Mouse (Mus musculus) heart, embryonic 12.5 days (tissue): ENCODE data around the gene Fam53b. TPM values are rescaled to one million over a fixed set of nuclear protein-coding genes. Genes with fewer than 3 reads are reported as not detected.

ENCODE experiments used
- ATAC-seq: fragments of 200-750 bp; cut with Nextera tagmentation; 2 replicates; pipeline ENCODE4 v1.8.0; 2017; ENCODE audit warnings: moderate TSS enrichment, moderate library complexity; ENCODE audit not compliant: insufficient number of reproducible peaks, low FRiP score
- H3K27ac ChIP-seq: fragments of 300-500 bp; sonication (generic); 2 replicates; pipeline ENCODE4 v1.5.1; 2016; ENCODE audit warnings: mild to moderate bottlenecking, moderate library complexity; ENCODE audit not compliant: poor library complexity, severe bottlenecking
- H3K27me3 ChIP-seq: fragments of 300-500 bp; sonication (generic); replicated peaks from 2 replicates; pipeline ENCODE4 v1.6.1; 2016; ENCODE audit warnings: mild to moderate bottlenecking, moderate library complexity
- H3K36me3 ChIP-seq: fragments of 300-500 bp; sonication (generic); 2 replicates; pipeline ENCODE4 v1.6.1; 2016; ENCODE audit warnings: mild to moderate bottlenecking, moderate library complexity
- H3K4me1 ChIP-seq: fragments of 300-500 bp; sonication (generic); replicated peaks from 2 replicates; pipeline ENCODE4 v1.6.1; 2016; ENCODE audit warnings: mild to moderate bottlenecking
- H3K4me2 ChIP-seq: fragments of 300-500 bp; sonication (generic); 2 replicates; pipeline ENCODE4 v1.6.1; 2016; ENCODE audit warnings: mild to moderate bottlenecking, moderate library complexity
- H3K4me3 ChIP-seq: fragments of 300-500 bp; sonication (generic); 2 replicates; pipeline ENCODE4 v1.5.1; 2016; ENCODE audit warnings: mild to moderate bottlenecking
- H3K9ac ChIP-seq: fragments of 300-500 bp; sonication (generic); 2 replicates; pipeline ENCODE4 v1.6.1; 2016; ENCODE audit warnings: mild to moderate bottlenecking, moderate library complexity
- H3K9me3 ChIP-seq: fragments of 300-500 bp; sonication (generic); replicated peaks from 2 replicates; pipeline ENCODE4 v1.6.1; 2016; ENCODE audit warnings: mild to moderate bottlenecking, moderate library complexity
- WGBS: fragments of 180-500 bp; shearing (Covaris S2); methylation state at CpG from one replicate; pipeline ENCODE4 v1.1.7; 2016; 5-methylcytosine and 5-hydroxymethylcytosine counted together
- polyA plus RNA-seq: library from polyadenylated mRNA; unstranded; fragments of >200 nt; fragmentation: Nextera tagmentation; extraction: Ambion mirVana; gene quantifications from 2 replicates; pipeline ENCODE4 v1.2.1, GENCODE M21; 2016

The Fam53b gene
- polyA plus RNA-seq, 1 experiment from 2014 or later: 17.0 TPM

- WGBS: 48% methylated on average over 11 of the region's 11 CpGs
- ATAC-seq: no peak
- Histone ChIP-seq H3K36me3 (0 out of 2 replicates have a peak, but pooled peaks cover 5% of the 10 kb centered on the region), H3K27ac (peak overlapping the region; percentile 74), H3K4me2 (no peak overlapping the region), H3K9ac (peak overlapping the region; percentile 42; the same call in 1 of the 2 replicates), H3K27me3 (no peaks in the 10 kb centered on the region), H3K4me3 (no peak overlapping the region), H3K4me1 (peaks cover 84% of the 10 kb centered on the region), H3K9me3 (no peaks in the 10 kb centered on the region)
These were observed 11.0 kb downstream of the Fam53b start for GRCm38 (mm10) chr7:132802691-132803090.

GRCm38 (mm10) chr7:132802066-132802465 is 11.6 kb downstream of the Fam53b start:
- Histone ChIP-seq H3K36me3 (0 out of 2 replicates have a peak, but pooled peaks cover 5% of the 10 kb centered on the region), H3K9me3 (no peaks in the 10 kb centered on the region), H3K9ac (peak overlapping the region; percentile 42; the same call in 1 of the 2 replicates), H3K27ac (peak overlapping the region; percentile 74), H3K4me2 (no peak overlapping the region), H3K4me1 (peaks cover 78% of the 10 kb centered on the region), H3K4me3 (no peak overlapping the region), H3K27me3 (no peaks in the 10 kb centered on the region)
- no peak for ATAC-seq
- WGBS: 86% methylated on average over 2 of the region's 2 CpGs

- Histone ChIP-seq H3K36me3 (0 out of 2 replicates have a peak, but pooled peaks cover 5% of the 10 kb centered on the region), H3K27me3 (no peaks in the 10 kb centered on the region), H3K9me3 (no peaks in the 10 kb centered on the region), H3K4me1 (peaks cover 73% of the 10 kb centered on the region), H3K4me2 (no peak overlapping the region), H3K4me3 (no peak overlapping the region), H3K27ac (peak overlapping the region; percentile 51; the same call in 1 of the 2 replicates), H3K9ac (no peak overlapping the region)
- 87% methylated on average over 5 of the region's 5 CpGs for WGBS
- ATAC-seq: no peak
These were observed 12.2 kb downstream of the Fam53b start for GRCm38 (mm10) chr7:132801509-132801908.

DNA sequence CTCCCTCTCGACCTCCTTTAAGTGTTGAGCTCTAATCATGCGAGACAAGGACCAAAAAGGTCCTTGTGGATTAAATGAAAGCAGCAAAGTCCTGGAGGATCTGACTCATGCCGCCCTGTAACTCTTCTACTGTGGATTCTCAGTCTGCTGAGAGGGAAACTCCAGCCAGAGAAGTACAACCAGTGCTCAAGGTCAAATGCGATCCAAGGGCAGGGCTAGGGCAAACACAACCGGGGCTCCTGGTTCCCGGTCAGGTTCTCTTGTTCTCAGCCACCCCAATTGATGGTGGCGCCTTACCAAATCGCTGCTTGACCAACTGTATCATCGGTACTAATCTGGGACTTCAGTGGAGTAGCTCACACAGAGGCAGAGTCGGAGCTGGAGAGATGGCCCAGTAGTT is 12.8 kb downstream of the Fam53b start:
- Histone ChIP-seq H3K36me3 (0 out of 2 replicates have a peak, but pooled peaks cover 5% of the 10 kb centered on the region), H3K4me2 (no peak overlapping the region), H3K4me3 (no peak overlapping the region), H3K27ac (peak overlapping the region; percentile 51), H3K9me3 (no peaks in the 10 kb centered on the region), H3K9ac (no peak overlapping the region), H3K4me1 (peaks cover 66% of the 10 kb centered on the region), H3K27me3 (no peaks in the 10 kb centered on the region)
- no peak for ATAC-seq
- WGBS: 68% methylated on average over 10 of the region's 10 CpGs

- WGBS: 72% methylated on average over 5 of the region's 5 CpGs
- peaks cover 54% of the 10 kb centered on the region for H3K4me1 ChIP-seq
- H3K4me3 ChIP-seq: no peak overlapping the region
- 0 out of 2 replicates have a peak, but pooled peaks cover 5% of the 10 kb centered on the region for H3K36me3 ChIP-seq
- no peak overlapping the region for H3K4me2 ChIP-seq
- no peaks in the 10 kb centered on the region for H3K9me3 ChIP-seq
- H3K27me3 ChIP-seq: no peaks in the 10 kb centered on the region
- peak; percentile 26 for ATAC-seq
- peak overlapping the region; percentile 42; the same call in 1 of the 2 replicates for H3K27ac ChIP-seq
- H3K9ac ChIP-seq: no peak overlapping the region
These were observed 14.3 kb downstream of the Fam53b start for GRCm38 (mm10) chr7:132799119-132800016.

DNA sequence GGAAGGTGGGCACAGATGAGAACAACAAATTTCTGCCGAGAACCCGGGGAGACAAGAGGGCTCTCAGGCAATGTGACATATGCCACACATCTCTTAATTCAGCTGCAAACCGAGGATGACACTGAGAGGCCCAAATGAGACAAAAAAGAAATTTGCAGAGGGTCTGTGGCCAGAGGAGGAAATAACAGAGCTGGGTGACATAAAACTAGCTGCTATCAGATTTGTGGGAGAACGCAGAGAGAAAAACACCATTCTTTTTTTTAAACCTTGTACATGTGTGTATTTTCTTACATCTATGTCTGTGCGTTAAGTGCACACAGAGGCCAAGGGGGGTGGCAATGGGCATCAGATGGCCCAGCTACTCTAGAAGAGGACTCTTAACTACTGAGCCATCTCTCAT is 18.5 kb downstream of the Fam53b start:
- 0 out of 2 replicates have a peak, but pooled peaks cover 5% of the 10 kb centered on the region for H3K36me3 ChIP-seq
- no peak overlapping the region for H3K9ac ChIP-seq
- peaks cover 43% of the 10 kb centered on the region for H3K4me1 ChIP-seq
- no peak overlapping the region for H3K27ac ChIP-seq
- ATAC-seq: no peak
- H3K27me3 ChIP-seq: no peaks in the 10 kb centered on the region
- H3K4me2 ChIP-seq: no peak overlapping the region
- WGBS: 89% methylated on average over 5 of the region's 5 CpGs
- H3K4me3 ChIP-seq: no peak overlapping the region
- H3K9me3 ChIP-seq: no peaks in the 10 kb centered on the region

GRCm38 (mm10) chr7:132793467-132793866 is 20.2 kb downstream of the Fam53b start:
- Histone ChIP-seq H3K27ac (no peak overlapping the region), H3K9me3 (no peaks in the 10 kb centered on the region), H3K9ac (no peak overlapping the region), H3K4me2 (no peak overlapping the region), H3K4me1 (peaks cover 36% of the 10 kb centered on the region), H3K36me3 (0 out of 2 replicates have a peak, but pooled peaks cover 5% of the 10 kb centered on the region), H3K4me3 (no peak overlapping the region), H3K27me3 (no peaks in the 10 kb centered on the region)
- 75% methylated on average over 6 of the region's 6 CpGs for WGBS
- ATAC-seq: no peak

- no peaks in the 10 kb centered on the region for H3K9me3 ChIP-seq
- ATAC-seq: no peak
- H3K4me2 ChIP-seq: no peak overlapping the region
- no peak overlapping the region for H3K9ac ChIP-seq
- no peaks in the 10 kb centered on the region for H3K36me3 ChIP-seq
- H3K27me3 ChIP-seq: no peaks in the 10 kb centered on the region
- WGBS: 87% methylated on average over 14 of the region's 14 CpGs
- no peak overlapping the region for H3K4me3 ChIP-seq
- no peak overlapping the region for H3K27ac ChIP-seq
- peaks cover 64% of the 10 kb centered on the region for H3K4me1 ChIP-seq
These were observed 23.1 kb downstream of the Fam53b start for GRCm38 (mm10) chr7:132790447-132791219.

DNA sequence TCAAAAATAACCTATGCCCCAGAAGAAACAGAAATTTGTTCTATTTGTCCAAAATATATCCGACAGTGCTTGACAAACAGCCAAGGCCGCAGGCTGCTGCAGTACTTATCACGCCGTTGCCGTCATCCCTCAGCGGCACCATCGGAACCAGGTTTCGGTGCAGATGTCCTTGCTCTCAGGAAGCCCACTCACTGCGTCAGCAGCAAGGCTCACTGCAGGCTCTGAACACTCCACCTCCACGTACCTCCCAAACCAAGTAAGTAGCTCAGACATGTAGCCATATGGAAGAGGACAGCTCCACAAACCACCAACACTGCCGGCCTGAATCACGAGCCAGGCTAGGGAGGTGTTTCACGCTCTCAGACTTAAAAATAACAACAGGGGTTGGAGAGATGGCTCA is 24.9 kb downstream of the Fam53b start:
- Histone ChIP-seq H3K4me2 (no peak overlapping the region), H3K27me3 (no peaks in the 10 kb centered on the region), H3K36me3 (no peaks in the 10 kb centered on the region), H3K4me3 (no peak overlapping the region), H3K9me3 (no peaks in the 10 kb centered on the region), H3K27ac (no peak overlapping the region), H3K4me1 (peaks cover 73% of the 10 kb centered on the region), H3K9ac (no peak overlapping the region)
- ATAC-seq: no peak
- WGBS: 82% methylated on average over 13 of the region's 13 CpGs

DNA sequence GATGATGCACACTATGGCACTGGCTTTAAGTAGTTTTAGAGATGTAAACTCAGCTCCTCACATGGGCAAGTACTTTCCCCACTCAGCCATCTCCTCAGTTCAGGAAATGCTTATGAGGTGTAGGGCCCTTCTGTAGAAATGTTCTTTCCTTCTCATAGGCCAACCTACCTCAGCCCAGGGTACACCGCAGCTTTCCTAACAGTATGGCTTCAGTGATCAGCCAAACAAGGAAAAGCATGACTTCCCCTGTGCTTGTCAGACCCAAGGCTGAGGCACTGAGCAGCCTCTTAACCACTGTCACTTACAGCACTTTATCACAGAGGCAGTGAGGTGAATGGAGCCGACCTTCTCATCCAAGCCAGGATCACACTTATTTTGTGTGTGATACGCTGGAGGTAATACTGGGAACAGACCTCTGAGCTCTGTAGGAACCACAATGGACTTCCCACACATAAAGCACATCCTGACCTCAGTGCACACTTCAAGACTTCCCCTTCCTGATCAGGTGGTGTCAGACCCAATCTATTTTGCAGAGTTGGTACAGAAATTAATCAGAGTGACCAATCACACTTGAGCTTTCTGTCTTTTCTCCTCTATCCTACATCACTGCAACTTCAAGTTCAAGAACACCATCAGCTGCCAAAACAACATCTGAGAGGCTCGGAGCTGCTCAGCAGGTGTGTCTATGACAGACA is 26.0 kb downstream of the Fam53b start:
- no peaks in the 10 kb centered on the region for H3K36me3 ChIP-seq
- H3K4me1 ChIP-seq: peaks cover 67% of the 10 kb centered on the region
- H3K9ac ChIP-seq: no peak overlapping the region
- no peaks in the 10 kb centered on the region for H3K9me3 ChIP-seq
- H3K4me3 ChIP-seq: no peak overlapping the region
- WGBS: 63% methylated on average over 4 of the region's 4 CpGs
- ATAC-seq: no peak
- H3K27me3 ChIP-seq: no peaks in the 10 kb centered on the region
- no peak overlapping the region for H3K4me2 ChIP-seq
- peak overlapping the region; percentile 77; the same call in 1 of the 2 replicates for H3K27ac ChIP-seq
